Mouse (Mus musculus) E14TG2a.4 (cell line): ENCODE results near the gene Slc22a23.

ENCODE experiments used
- CTCF ChIP-seq: conservative IDR thresholded peaks from 2 replicates; pipeline ENCODE4 v1.5.1; 2014; ENCODE audit warnings: low read length
- POU5F1 ChIP-seq: IDR thresholded peaks from 2 replicates; pipeline ENCODE4 v1.6.1; 2014; ENCODE audit warnings: low read length, borderline replicate concordance

- no peak for TF ChIP-seq CTCF
- TF ChIP-seq POU5F1, result no peak
Observed at GRCm38 (mm10) chr13:34372870-34373478, 28.0 kb upstream of the Slc22a23 start.
